Mouse (Mus musculus): ENCODE measurements around the gene Odf3l1.

DNA sequence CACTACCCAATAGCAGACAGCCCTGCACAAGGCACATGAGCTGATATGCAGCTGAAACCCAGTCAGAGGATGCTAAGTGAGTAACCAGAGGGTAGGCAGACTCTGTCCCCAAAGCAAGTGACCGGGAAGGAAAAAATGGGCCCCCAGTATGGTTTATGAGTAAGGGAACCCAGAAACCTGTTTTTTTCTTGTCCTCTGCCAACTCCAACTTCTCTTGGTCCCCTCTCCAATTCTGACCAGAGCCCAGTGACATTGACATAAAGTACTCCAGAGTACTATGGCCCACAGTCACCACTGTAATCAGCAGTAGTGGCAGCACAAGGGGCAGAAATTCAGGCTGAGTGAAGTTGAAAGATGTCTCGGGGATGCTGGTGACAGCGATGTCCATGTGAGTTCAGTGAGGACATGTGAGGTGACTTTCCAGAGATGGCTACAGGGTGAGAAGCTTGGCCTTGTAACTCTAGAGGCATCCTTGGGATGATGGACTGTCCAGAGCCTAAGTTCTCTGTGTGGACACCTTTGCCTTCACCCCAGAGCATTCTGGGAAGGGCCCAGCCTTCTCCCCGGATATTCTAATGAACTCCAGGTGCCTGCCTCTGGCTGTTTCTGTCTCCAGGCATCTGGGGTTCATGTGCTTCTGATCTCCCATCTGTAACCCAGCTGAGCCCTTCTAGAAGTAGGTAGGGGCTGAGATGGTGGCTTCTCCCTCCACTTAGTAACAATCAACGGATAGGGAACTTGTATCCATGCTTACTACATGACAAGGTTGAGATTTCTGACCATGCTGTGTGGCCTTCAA lies 7.8 kb upstream of the Odf3l1 start:
- no peak for TF ChIP-seq CTCF (IDR thresholded peaks at IDR 0.05; ENCODE audit: borderline replicate concordance, insufficient read depth, low read depth, low read length)
- no peak for TF ChIP-seq POLR2A (IDR thresholded peaks at IDR 0.05; ENCODE audit: borderline replicate concordance, insufficient read depth, low read length)
